Mouse (Mus musculus): ENCODE results near the gene Adcy7. TPM values are rescaled to one million over a fixed set of nuclear protein-coding genes. Genes with fewer than 3 reads are reported as not detected.

Gene Adcy7
- polyA plus RNA-seq, 1 experiment from 2014 or later: 2.1 TPM

DNA sequence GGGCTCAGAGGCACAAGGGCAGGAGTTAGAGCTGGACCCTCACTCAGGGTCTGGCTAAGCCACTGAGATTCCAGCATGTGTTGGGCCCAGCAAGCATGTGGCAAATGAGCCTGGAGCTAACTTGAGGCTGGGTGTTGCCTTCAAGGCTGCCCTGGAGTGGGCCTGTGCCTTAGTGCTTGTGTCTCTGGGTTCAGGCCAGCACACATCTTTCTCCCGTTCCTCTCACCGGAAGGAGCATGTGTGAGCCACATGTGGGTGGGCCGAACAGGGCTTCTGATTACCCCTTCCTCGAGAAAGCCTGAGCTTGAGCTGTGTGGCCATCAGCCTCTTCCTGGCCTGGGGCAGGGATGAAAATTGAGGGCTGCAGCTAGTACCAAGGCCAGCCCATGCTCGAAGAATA lies 45.1 kb downstream of the Adcy7 start:
- Histone ChIP-seq H3K4me2 (ENCODE audit: low read length) (no peak overlapping the region), H3K27ac (ENCODE audit: low read length) (no peak overlapping the region), H3K9me3 (ENCODE audit: control insufficient read depth, low read length) (no peaks in the 10 kb centered on the region), H3K4me3 (replicated peaks; ENCODE audit: low read length) (no peak overlapping the region), H3K27me3 (replicated peaks; ENCODE audit: control insufficient read depth, insufficient read depth, low read length) (no peaks in the 10 kb centered on the region), H3K36me3 (ENCODE audit: control insufficient read depth, insufficient read depth) (no peaks in the 10 kb centered on the region), H3K9ac (replicated peaks; ENCODE audit: low read depth, low read length) (no peak overlapping the region), H3K4me1 (replicated peaks; ENCODE audit: control insufficient read depth, insufficient read depth, low read length) (peaks cover 12% of the 10 kb centered on the region)
- WGBS: 71% methylated on average over 5 of the region's 5 CpGs
- ATAC-seq: no peak

GRCm38 (mm10) chr8:88318151-88318550 lies 45.9 kb downstream of the Adcy7 start:
- ATAC-seq: no peak
- H3K9me3 ChIP-seq (ENCODE audit: control insufficient read depth, low read length): no peaks in the 10 kb centered on the region
- WGBS: 94% methylated on average over 8 of the region's 8 CpGs
- H3K27me3 ChIP-seq (replicated peaks; ENCODE audit: control insufficient read depth, insufficient read depth, low read length): no peaks in the 10 kb centered on the region
- no peak overlapping the region for H3K4me3 ChIP-seq (replicated peaks; ENCODE audit: low read length)
- no peak overlapping the region for H3K27ac ChIP-seq (ENCODE audit: low read length)
- H3K36me3 ChIP-seq (ENCODE audit: control insufficient read depth, insufficient read depth): no peaks in the 10 kb centered on the region
- H3K9ac ChIP-seq (replicated peaks; ENCODE audit: low read depth, low read length): no peak overlapping the region
- H3K4me1 ChIP-seq (replicated peaks; ENCODE audit: control insufficient read depth, insufficient read depth, low read length): peaks cover 12% of the 10 kb centered on the region
- no peak overlapping the region for H3K4me2 ChIP-seq (ENCODE audit: low read length)

- H3K27ac ChIP-seq (ENCODE audit: low read length): no peak overlapping the region
- no peak overlapping the region for H3K9ac ChIP-seq (replicated peaks; ENCODE audit: low read depth, low read length)
- no peak overlapping the region for H3K4me2 ChIP-seq (ENCODE audit: low read length)
- no peaks in the 10 kb centered on the region for H3K9me3 ChIP-seq (ENCODE audit: control insufficient read depth, low read length)
- H3K4me1 ChIP-seq (replicated peaks; ENCODE audit: control insufficient read depth, insufficient read depth, low read length): peaks cover 12% of the 10 kb centered on the region
- H3K4me3 ChIP-seq (replicated peaks; ENCODE audit: low read length): no peak overlapping the region
- H3K36me3 ChIP-seq (ENCODE audit: control insufficient read depth, insufficient read depth): peaks cover 4% of the 10 kb centered on the region; the same call in 1 of the 2 replicates
- no peaks in the 10 kb centered on the region for H3K27me3 ChIP-seq (replicated peaks; ENCODE audit: control insufficient read depth, insufficient read depth, low read length)
- ATAC-seq: no peak
- 95% methylated on average over 6 of the region's 6 CpGs for WGBS
These were observed 47.9 kb downstream of the Adcy7 start for GRCm38 (mm10) chr8:88320134-88320533.

- Histone ChIP-seq H3K27ac (ENCODE audit: low read length) (no peak overlapping the region), H3K9ac (replicated peaks; ENCODE audit: low read depth, low read length) (no peak overlapping the region), H3K4me1 (replicated peaks; ENCODE audit: control insufficient read depth, insufficient read depth, low read length) (peaks cover 6% of the 10 kb centered on the region), H3K27me3 (replicated peaks; ENCODE audit: control insufficient read depth, insufficient read depth, low read length) (no peaks in the 10 kb centered on the region), H3K4me2 (ENCODE audit: low read length) (no peak overlapping the region), H3K4me3 (replicated peaks; ENCODE audit: low read length) (no peak overlapping the region), H3K9me3 (ENCODE audit: control insufficient read depth, low read length) (no peaks in the 10 kb centered on the region), H3K36me3 (ENCODE audit: control insufficient read depth, insufficient read depth) (peaks cover 8% of the 10 kb centered on the region; the same call in 1 of the 2 replicates)
- no peak for ATAC-seq
- 89% methylated on average over 5 of the region's 5 CpGs for WGBS
These were observed 49.2 kb downstream of the Adcy7 start for GRCm38 (mm10) chr8:88321387-88321786.

GRCm38 (mm10) chr8:88323523-88323922 lies 51.3 kb downstream of the Adcy7 start:
- H3K27ac ChIP-seq (ENCODE audit: low read length): no peak overlapping the region
- no peaks in the 10 kb centered on the region for H3K4me1 ChIP-seq (replicated peaks; ENCODE audit: control insufficient read depth, insufficient read depth, low read length)
- H3K36me3 ChIP-seq (ENCODE audit: control insufficient read depth, insufficient read depth): peaks cover 16% of the 10 kb centered on the region
- H3K9ac ChIP-seq (replicated peaks; ENCODE audit: low read depth, low read length): no peak overlapping the region
- no peak overlapping the region for H3K4me2 ChIP-seq (ENCODE audit: low read length)
- ATAC-seq: no peak
- H3K27me3 ChIP-seq (replicated peaks; ENCODE audit: control insufficient read depth, insufficient read depth, low read length): no peaks in the 10 kb centered on the region
- H3K9me3 ChIP-seq (ENCODE audit: control insufficient read depth, low read length): no peaks in the 10 kb centered on the region
- H3K4me3 ChIP-seq (replicated peaks; ENCODE audit: low read length): no peak overlapping the region
- WGBS: 92% methylated on average over 5 of the region's 5 CpGs

DNA sequence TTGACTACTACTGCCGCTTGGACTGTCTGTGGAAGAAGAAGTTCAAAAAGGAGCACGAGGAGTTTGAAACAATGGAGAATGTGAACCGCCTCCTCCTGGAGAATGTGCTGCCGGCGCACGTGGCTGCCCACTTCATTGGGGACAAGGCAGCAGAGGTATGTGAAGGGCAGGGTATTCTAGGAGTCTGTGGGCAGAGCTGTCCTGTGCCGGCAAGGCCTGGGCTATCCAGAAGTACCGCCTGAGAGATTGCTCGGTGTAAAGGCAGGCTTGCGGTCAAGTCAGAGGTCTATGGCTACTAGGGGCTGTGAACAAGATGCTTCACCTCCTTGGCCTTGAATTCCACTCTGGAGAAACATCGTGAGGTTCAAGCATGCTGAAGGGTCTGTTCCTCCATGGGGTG lies 52.6 kb downstream of the Adcy7 start:
- Histone ChIP-seq H3K4me3 (replicated peaks; ENCODE audit: low read length) (no peak overlapping the region), H3K9me3 (ENCODE audit: control insufficient read depth, low read length) (no peaks in the 10 kb centered on the region), H3K4me1 (replicated peaks; ENCODE audit: control insufficient read depth, insufficient read depth, low read length) (no peaks in the 10 kb centered on the region), H3K27ac (ENCODE audit: low read length) (no peak overlapping the region), H3K36me3 (ENCODE audit: control insufficient read depth, insufficient read depth) (peaks cover 24% of the 10 kb centered on the region), H3K27me3 (replicated peaks; ENCODE audit: control insufficient read depth, insufficient read depth, low read length) (no peaks in the 10 kb centered on the region), H3K9ac (replicated peaks; ENCODE audit: low read depth, low read length) (no peak overlapping the region), H3K4me2 (ENCODE audit: low read length) (no peak overlapping the region)
- WGBS: 91% methylated on average over 11 of the region's 11 CpGs
- ATAC-seq: no peak

- peaks cover 28% of the 10 kb centered on the region for H3K36me3 ChIP-seq (ENCODE audit: control insufficient read depth, insufficient read depth)
- no peak overlapping the region for H3K9ac ChIP-seq (replicated peaks; ENCODE audit: low read depth, low read length)
- no peak overlapping the region for H3K27ac ChIP-seq (ENCODE audit: low read length)
- H3K4me2 ChIP-seq (ENCODE audit: low read length): no peak overlapping the region
- no peaks in the 10 kb centered on the region for H3K4me1 ChIP-seq (replicated peaks; ENCODE audit: control insufficient read depth, insufficient read depth, low read length)
- H3K27me3 ChIP-seq (replicated peaks; ENCODE audit: control insufficient read depth, insufficient read depth, low read length): no peaks in the 10 kb centered on the region
- H3K4me3 ChIP-seq (replicated peaks; ENCODE audit: low read length): no peak overlapping the region
- no peak for ATAC-seq
- no peaks in the 10 kb centered on the region for H3K9me3 ChIP-seq (ENCODE audit: control insufficient read depth, low read length)
- 59% methylated on average over 5 of the region's 5 CpGs for WGBS
These were observed 53.0 kb downstream of the Adcy7 start for GRCm38 (mm10) chr8:88325251-88325650.

- no peak for ATAC-seq
- H3K9ac ChIP-seq (replicated peaks; ENCODE audit: low read depth, low read length): no peak overlapping the region
These were observed 53.6 kb downstream of the Adcy7 start for GRCm38 (mm10) chr8:88325795-88326194.

GRCm38 (mm10) chr8:88326328-88326727 lies 54.1 kb downstream of the Adcy7 start:
- Histone ChIP-seq H3K9ac (replicated peaks; ENCODE audit: low read depth, low read length) (no peak overlapping the region), H3K27ac (ENCODE audit: low read length) (no peak overlapping the region), H3K4me2 (ENCODE audit: low read length) (no peak overlapping the region), H3K27me3 (replicated peaks; ENCODE audit: control insufficient read depth, insufficient read depth, low read length) (no peaks in the 10 kb centered on the region), H3K36me3 (ENCODE audit: control insufficient read depth, insufficient read depth) (peaks cover 29% of the 10 kb centered on the region), H3K9me3 (ENCODE audit: control insufficient read depth, low read length) (no peaks in the 10 kb centered on the region), H3K4me3 (replicated peaks; ENCODE audit: low read length) (no peak overlapping the region), H3K4me1 (replicated peaks; ENCODE audit: control insufficient read depth, insufficient read depth, low read length) (no peaks in the 10 kb centered on the region)
- ATAC-seq: no peak
- WGBS: 98% methylated on average over 12 of the region's 12 CpGs

More at GRCm38 (mm10) chr8:88325795-88326194, 53.6 kb downstream of the Adcy7 start:
- 94% methylated on average over 5 of the region's 5 CpGs for WGBS
- H3K36me3 ChIP-seq (ENCODE audit: control insufficient read depth, insufficient read depth): peaks cover 28% of the 10 kb centered on the region
- no peak overlapping the region for H3K4me2 ChIP-seq (ENCODE audit: low read length)
- no peaks in the 10 kb centered on the region for H3K9me3 ChIP-seq (ENCODE audit: control insufficient read depth, low read length)
- H3K4me3 ChIP-seq (replicated peaks; ENCODE audit: low read length): no peak overlapping the region
- no peaks in the 10 kb centered on the region for H3K4me1 ChIP-seq (replicated peaks; ENCODE audit: control insufficient read depth, insufficient read depth, low read length)
- no peak overlapping the region for H3K27ac ChIP-seq (ENCODE audit: low read length)
- no peaks in the 10 kb centered on the region for H3K27me3 ChIP-seq (replicated peaks; ENCODE audit: control insufficient read depth, insufficient read depth, low read length)

DNA sequence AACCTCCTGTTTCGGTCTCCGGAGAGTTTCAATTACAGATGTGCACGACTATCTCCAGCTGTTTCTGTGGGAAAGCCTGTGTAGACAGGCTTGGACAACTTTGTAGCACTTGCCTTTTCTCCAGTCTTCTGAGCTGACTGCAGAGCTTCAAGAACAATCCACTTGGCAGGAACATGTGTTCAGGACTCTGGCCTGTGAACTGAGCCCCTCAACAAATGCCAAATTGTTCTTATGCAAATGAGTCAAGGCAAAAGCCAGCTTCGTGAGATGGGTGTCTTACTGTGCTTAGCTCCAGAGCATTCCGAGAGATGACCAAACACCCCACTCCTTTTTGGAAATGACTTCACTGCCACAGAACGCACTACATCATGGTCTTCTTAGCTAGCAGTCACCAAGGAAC lies 56.5 kb downstream of the Adcy7 start:
- H3K27me3 ChIP-seq (replicated peaks; ENCODE audit: control insufficient read depth, insufficient read depth, low read length): no peaks in the 10 kb centered on the region
- no peak overlapping the region for H3K4me3 ChIP-seq (replicated peaks; ENCODE audit: low read length)
- H3K27ac ChIP-seq (ENCODE audit: low read length): no peak overlapping the region
- no peaks in the 10 kb centered on the region for H3K4me1 ChIP-seq (replicated peaks; ENCODE audit: control insufficient read depth, insufficient read depth, low read length)
- H3K36me3 ChIP-seq (ENCODE audit: control insufficient read depth, insufficient read depth): peaks cover 37% of the 10 kb centered on the region
- no peak for ATAC-seq
- H3K4me2 ChIP-seq (ENCODE audit: low read length): no peak overlapping the region
- H3K9ac ChIP-seq (replicated peaks; ENCODE audit: low read depth, low read length): no peak overlapping the region
- WGBS: 78% methylated on average over 6 of the region's 6 CpGs
- H3K9me3 ChIP-seq (ENCODE audit: control insufficient read depth, low read length): no peaks in the 10 kb centered on the region
